Mouse (Mus musculus): ENCODE measurements at regions not wholly inside any gene's neighbourhood (a gene's known extent, or its start where the extent isn't known, plus 50 kb on each side); places are given as distances from the start of the nearest gene placed in this dataset.
"Not testable (repeated sequence)": the region's sequence is repeated elsewhere in the genome, so short reads cannot be mapped to it uniquely, and the experiment has no call there.

GRCm38 (mm10) chr13:25695956-25696355 is 425.7 kb upstream of the Nrsn1 start:
- no peak for DNase-seq

GRCm38 (mm10) chr13:25695017-25695604 is 424.8 kb upstream of the Nrsn1 start:
- DNase-seq = no peak

DNA sequence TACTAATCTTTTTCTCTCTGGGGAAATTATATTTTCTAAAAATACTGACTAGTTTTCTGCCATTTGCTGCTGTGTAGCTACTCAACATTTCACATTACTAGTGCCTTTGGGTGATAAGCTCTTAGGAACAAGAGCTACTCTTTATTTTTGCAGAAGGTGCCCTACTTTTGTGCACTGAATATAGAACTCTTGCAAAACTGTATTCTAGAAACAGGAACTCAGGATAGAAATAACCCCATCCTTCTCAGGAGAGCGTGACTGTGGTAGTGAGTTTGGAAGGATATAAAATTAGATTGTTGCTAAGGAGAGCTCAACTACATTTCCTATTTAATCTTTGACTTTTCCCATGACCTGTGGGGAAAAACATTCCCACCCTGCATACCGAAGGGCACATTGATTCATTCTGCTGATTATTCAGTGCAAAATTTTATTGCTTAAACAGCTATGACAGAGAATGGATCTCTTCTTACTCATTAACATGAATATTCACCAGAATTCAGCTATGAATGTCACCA is 408.0 kb upstream of the Nrsn1 start:
- DNase-seq = no peak

- DNase-seq = no peak
Observed at GRCm38 (mm10) chr13:25675208-25675607, 404.9 kb upstream of the Nrsn1 start.

DNA sequence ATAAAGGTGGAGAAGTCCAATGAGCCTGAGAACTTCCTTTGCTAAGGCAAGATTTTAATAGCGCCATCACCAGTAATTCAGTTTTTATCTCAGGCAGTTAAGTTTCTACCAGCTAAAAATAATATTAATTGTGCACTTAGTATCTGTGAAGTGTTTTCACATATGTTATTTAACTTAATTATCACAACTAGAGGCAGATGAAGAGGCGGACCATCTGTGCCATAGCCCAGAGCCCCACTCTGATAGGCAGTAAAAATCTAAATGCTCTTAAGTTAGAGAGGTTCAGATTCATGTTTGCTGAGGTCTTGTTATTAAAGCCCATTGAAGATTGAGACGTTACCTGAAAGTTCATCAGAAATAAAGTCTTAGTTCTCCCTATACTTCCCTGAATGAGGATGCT is 395.7 kb upstream of the Nrsn1 start:
- DNase-seq = no peak

DNA sequence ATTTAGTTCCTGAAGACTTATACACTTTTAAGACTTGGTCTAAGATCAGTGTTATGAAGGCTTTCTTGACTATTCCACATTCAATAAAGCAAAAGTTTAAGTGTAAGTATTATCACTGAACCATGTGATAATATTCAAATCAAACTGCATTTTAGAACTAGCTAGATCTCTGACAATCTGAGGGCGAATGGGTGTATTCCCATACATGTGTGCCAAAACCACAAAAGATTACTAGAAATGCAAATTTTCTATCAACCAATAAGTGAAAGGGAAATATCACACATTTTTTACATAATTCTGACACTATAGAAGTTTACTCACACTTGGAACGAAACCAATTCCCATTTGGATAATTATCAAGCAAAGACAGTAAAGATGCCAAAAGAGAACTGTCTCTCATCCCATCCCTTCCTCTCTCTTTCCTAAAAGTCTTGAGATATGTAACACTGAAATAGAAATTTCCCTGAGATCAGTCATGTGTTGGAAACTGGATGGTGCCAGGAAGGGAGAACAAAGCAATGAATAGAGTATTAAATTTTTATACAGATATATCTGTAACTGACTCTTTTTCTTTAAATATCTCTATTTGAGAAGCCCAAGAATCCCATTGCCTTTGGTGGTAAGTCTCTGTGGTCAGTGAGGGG is 394.8 kb upstream of the Nrsn1 start:
- no peak for DNase-seq

DNA sequence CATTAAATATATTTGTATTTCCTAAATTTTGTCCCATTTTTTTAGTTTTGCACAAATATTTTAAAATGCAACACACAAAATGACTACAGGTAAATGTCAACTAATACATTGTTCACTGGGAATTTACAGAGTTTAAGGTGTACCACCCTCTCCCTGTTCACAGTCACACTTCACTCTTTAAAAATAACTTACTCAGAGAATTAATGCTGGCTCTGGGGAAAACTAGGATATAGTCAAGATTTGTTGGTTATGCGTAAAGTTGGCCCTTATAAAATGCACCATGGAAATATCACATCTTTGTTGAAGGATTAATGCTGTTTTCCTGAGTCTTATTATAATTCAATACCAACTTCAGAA is 378.1 kb upstream of the Nrsn1 start:
- DNase-seq = no peak

GRCm38 (mm10) chr13:25647711-25648429 is 377.6 kb upstream of the Nrsn1 start:
- no peak for DNase-seq

GRCm38 (mm10) chr13:25639522-25640291 is 369.4 kb upstream of the Nrsn1 start:
- peak; percentile 6 for DNase-seq

GRCm38 (mm10) chr13:25629466-25629865 is 359.2 kb upstream of the Nrsn1 start:
- peak; percentile 79 for DNase-seq

DNA sequence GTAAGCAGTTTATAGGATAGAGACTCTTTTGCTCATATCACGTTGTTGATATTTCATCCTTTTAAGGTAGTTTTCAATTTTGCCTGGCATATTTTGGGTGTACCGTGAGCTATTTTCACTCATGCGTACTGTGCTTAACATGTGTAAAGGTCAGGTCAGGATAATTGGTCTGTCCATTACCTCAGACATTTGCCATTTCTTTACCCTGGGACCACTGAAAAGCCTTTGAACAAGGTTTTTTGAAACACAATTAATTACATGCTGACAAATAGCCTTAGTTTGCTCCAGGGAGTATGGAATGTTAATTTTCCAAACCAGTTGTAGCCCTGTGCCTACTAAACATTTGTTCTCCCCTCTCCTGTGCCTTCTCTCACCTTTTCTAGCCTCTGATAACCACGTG is 347.3 kb upstream of the Nrsn1 start:
- no peak for DNase-seq

- DNase-seq = no peak
Observed at GRCm38 (mm10) chr13:25611986-25612385, 341.7 kb upstream of the Nrsn1 start.

DNA sequence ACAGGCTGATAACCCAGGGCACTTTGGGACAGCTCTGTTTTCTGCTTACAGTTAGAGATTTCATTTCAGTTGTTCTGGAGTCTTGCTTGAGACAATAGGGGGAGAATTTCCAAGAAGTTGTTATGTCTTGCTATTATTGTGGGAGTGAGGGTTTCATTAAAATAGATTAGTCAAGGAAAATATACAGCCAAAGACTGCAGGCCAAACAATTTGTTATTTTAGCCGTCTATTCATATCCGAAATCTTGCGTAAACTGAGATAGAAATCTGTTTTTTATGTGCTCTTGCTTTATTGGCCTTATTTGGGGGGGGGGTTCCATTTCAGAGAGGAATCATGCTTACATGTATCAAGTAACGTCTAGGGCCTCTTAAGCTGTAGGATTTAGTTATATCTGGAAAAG is 339.3 kb upstream of the Nrsn1 start:
- DNase-seq = no peak

DNA sequence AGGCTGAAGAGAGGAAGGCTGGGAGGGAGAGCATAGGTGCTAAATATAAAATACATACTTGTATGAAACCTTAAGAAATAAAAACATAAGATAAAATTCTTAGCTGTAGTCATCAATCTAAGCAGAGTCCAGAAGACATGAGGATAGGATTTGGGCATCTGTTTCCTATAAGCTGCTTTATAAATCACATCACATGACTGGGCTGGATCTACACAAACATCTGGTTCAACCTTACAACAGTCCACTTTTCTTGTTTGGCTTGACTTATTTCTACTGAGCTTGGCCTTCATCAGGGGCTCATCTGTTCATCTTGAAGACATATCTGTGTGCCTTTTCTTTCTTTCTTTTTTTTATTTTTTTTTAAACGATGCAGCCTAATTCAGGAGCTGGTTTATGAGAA is 338.9 kb upstream of the Nrsn1 start:
- no peak for DNase-seq

GRCm38 (mm10) chr13:25601351-25601750 is 331.0 kb upstream of the Nrsn1 start:
- DNase-seq = not testable (repeated sequence)

DNA sequence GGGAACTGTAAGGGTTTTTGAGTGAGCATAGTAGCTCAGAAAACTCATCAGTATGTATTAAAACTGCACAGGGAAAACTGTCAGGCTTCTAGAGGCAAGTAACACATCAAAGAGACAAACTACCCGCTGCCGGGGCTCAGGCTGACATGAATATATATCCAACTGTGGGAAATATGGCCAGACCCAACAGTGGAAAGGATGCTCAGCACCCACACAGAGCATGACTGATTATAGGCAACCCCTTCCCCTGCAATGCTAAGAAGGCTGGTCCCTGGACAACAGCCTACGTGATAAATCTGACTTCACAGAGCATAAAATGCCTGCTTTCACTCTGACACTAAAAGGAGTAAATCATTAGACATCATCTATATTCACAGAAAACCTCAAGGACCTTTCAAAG is 324.3 kb upstream of the Nrsn1 start:
- no peak for DNase-seq

DNA sequence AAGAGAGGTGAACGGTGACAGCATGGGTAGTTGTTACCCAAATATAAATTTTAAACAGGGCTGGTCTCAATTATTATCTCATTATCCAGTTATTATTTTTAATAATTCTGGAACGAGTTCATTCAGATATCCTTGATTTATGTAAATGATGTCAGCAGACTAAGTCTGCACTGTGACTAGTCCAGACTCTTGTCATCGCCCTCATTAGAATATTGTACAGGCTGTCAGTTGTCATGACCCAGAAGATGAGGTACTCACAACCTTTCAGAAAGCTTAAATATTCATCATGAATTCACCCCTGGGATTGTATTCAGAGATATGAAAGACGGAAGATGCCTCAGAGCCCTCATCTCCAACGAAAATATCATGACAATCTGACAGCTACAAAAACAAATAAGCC is 300.3 kb upstream of the Nrsn1 start:
- no peak for DNase-seq

- peak; percentile 51 for DNase-seq
Observed at GRCm38 (mm10) chr13:25562746-25563145, 292.4 kb upstream of the Nrsn1 start.

DNA sequence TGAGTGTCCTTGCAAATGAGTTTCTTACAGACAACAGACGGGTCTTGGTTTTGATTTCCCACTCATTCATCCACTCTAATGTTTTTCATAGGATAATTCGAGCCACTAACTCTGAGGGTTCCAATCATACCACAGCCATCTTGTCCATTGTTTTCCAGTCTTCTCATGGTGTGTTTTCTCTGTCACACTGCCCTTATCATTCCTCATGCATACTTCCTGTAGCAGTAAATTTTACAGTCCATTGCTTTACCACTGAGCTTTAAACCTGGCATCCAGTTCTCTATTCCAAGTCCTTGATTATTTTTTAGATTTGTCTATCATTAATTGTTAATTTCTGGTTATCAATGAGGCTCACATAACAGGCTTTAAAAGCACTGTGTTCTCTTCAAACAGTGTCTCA is 290.0 kb upstream of the Nrsn1 start:
- DNase-seq = no peak

DNA sequence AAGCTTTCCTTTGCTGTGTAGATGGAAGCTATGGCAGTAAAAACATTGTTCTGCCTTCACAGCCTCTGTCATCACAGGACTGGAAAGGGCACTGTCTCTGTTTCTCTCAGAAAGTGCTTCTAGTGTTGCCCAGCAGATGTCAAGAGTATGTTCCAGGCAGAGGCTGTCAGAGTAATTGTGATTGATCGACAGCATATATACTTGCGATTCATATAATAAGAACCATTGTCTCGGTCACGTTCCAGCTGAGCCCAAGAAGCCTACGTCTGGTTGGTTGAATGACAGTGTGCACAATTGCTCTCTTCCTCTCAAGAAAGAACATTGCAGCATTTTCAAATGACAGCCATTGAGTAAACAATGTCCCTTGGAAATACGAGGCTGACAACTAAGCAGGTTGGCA is 284.7 kb upstream of the Nrsn1 start:
- no peak for DNase-seq

GRCm38 (mm10) chr13:25548551-25548950 is 278.2 kb upstream of the Nrsn1 start:
- no peak for DNase-seq

DNA sequence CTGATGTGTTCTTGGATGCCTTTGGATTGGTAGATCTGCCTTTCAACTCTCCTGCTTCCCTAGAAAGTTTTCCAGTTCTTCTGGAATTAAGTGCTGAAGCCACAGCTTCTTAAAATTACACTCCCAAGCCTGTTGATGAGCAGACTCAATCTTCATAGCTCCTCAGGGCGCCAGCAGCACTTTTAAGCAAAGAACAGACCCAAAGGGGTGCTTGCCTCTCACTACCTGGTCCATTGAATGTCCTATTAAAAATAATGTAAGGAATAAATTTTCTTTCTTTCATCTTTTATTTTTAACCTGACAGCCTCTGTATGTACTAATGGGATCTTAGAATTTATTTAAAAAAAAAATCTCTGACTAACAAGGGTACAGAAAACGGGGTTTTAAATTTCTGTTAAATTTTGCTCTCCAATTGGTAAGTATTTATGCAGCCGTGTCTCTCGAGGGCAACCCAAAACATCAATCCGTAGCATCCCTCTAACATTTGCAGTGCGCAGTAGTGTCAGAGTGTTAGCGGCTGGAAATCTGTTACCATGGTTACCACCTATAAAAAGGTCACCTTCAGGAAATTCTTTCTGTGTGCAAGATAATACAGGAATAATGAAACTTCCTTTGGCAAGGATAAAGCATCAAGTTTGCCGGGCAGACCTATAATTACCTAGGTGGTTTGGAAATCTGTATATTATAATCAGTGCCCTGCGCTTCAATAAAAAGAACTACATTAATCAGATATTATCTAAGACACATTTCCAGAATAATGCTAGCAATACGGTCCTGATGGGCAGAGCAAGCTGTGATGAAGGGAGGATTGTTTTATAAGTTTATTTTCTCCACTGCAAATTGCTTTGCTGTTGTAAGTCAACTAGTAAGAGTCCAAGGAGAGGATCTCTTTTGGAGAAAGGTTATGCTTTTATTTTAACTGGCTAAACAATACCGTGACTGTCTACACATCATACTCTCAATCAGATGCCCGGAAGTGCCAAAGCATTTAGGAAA is 277.1 kb upstream of the Nrsn1 start:
- DNase-seq = no peak

Data from heart, postnatal 4 days (tissue).